Mouse (Mus musculus): ENCODE measurements around the gene Dync1li2.

DNA sequence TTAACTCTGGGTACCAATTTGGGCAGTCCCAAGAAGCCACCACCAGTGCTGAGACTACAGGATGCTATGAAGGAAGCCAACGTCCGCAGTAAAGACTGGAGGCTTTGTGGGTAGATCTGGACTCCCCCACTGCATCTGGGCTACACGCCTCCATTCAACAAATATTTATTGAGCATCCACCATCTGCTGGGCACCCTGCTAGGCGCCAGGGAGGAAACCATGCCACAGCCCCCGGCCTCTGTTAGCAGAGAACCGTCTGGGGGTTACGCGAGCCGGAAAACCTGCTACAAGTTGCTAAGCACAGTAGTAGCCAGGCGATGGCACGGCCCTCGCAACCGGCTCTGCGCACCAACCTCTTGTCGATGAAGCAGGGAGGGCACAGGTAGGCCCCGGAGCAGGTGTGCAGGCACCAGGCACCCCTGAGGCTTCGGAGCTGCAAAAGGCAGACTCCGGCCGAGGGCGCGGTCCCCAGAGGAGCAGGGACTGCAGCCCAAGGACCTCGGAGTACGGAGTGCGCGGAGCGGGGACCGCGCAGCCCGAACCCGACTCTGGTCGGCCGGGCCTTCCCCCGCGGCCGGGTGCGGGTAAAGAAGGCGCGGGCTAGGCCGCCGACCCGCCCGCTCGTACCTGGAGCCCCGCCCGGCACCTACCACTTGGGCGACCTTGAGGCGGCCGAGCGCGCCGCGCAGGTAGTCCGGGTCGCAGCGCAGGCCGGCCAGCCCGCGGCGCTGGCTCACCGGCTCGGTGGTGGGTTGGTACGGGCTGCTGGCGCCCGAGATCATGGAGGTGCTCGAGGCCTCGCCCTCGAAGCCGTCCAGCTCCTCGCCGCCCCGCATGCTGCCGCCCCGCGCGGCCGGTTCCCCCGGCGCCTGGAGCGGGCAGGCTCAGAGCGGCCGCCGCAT, 47.8 kb downstream of the Dync1li2 start:
- no peak for TF ChIP-seq CTCF (IDR thresholded peaks at IDR 0.05; ENCODE audit: low read depth)
- no peak for TF ChIP-seq EP300 (IDR thresholded peaks at IDR 0.05; ENCODE audit: low read depth)
